In the genomic region with DNA sequence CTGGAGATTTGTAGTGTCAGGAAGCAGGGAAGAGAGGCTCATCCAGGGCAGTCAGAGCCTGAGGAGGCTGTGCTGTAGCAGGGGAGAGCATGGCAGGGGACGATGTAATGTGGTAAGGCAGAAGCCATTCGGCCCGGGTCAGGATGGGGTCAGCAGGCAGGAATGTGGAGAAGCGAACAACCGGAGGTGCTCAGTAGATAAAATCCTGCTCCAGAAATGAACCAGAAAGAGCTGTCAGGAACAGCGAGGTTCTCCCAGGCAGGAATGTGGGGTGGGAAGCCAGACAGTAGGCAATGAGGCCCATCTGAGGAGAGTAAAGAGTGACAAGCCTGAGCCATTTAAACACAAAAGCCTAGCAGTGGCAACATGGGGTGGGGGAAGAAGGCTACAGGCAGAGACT, we compare ENCODE assay signal across 10 mouse cellular contexts.
A peak's percentile ranks its signal among the peaks of the same experiment; 100 is the strongest.
DNase-seq lines count a peak whose midpoint lies in the region; ATAC-seq lines count a peak whose summit lies in the region.
"Had no signal": no experiment of that assay in that cellular context is flagged by ENCODE, and none has a peak within 500 bp of the region (broad histone marks: within the 10 kb centered on the region; RNA-seq: fewer than 3 reads in every experiment).

No protein-coding gene starts in this region.

- 14% methylated on average over 6 of the region's 6 CpGs for WGBS in embryonic facial prominence, embryonic 14.5 days
- WGBS in limb, embryonic 10.5 days: 5% methylated on average over 6 of the region's 6 CpGs
- 25% methylated on average over 6 of the region's 6 CpGs for WGBS in neural tube, embryonic 15.5 days

- ATAC-seq in embryonic facial prominence, embryonic 14.5 days (ENCODE audit: low read depth): no peak
- no peak for ATAC-seq in neural tube, embryonic 15.5 days (ENCODE audit: low FRiP score)

- H3K27me3 ChIP-seq in embryonic facial prominence, embryonic 14.5 days (replicated peaks; ENCODE audit: control insufficient read depth, insufficient read depth, low read length): no peaks in the 10 kb centered on the region
- no peaks in the 10 kb centered on the region for H3K27me3 ChIP-seq in limb, embryonic 10.5 days (ENCODE audit: low read depth, poor library complexity, severe bottlenecking)
- H3K27me3 ChIP-seq in neural tube, embryonic 15.5 days (replicated peaks): no peaks in the 10 kb centered on the region

- H3K4me1 ChIP-seq in embryonic facial prominence, embryonic 14.5 days (ENCODE audit: control insufficient read depth, insufficient read depth, low read length): peaks cover 53% of the 10 kb centered on the region
- peaks cover 90% of the 10 kb centered on the region for H3K4me1 ChIP-seq in limb, embryonic 10.5 days
- H3K4me1 ChIP-seq in neural tube, embryonic 15.5 days: peaks cover 58% of the 10 kb centered on the region

- no peak overlapping the region for H3K4me2 ChIP-seq in embryonic facial prominence, embryonic 14.5 days (ENCODE audit: low read depth, low read length)
- no peak overlapping the region for H3K4me2 ChIP-seq in neural tube, embryonic 15.5 days

- peak overlapping the region; percentile 23 for H3K27ac ChIP-seq in embryonic facial prominence, embryonic 14.5 days (replicated peaks; ENCODE audit: low read depth, low read length)
- H3K27ac ChIP-seq in limb, embryonic 10.5 days: peak overlapping the region; percentile 79
- peak overlapping the region; percentile 64 for H3K27ac ChIP-seq in neural tube, embryonic 15.5 days (replicated peaks)

- peak; percentile 57 to 75 for DNase-seq in kidney, postnatal 4 days
- DNase-seq in kidney, postnatal 36 days: no peak
- peak; percentile 71 for DNase-seq in embryonic facial prominence, embryonic 14.5 days (ENCODE audit: low spot score)
- no peak for DNase-seq in limb, embryonic 10.5 days (ENCODE audit: low spot score)
- no peak for DNase-seq in spleen, postnatal 4 days (ENCODE audit: low spot score in 2 of 2)
- DNase-seq in cerebellum, adult 9-10 months: no peak
- no peak for DNase-seq in gastrocnemius, postnatal 14 days
- DNase-seq: cerebellum, adult 18-20 months; spleen, adult 18-20 months had no signal

- H3K9me3 ChIP-seq in embryonic facial prominence, embryonic 14.5 days (ENCODE audit: control insufficient read depth, low read length): no peaks in the 10 kb centered on the region
- H3K9me3 ChIP-seq in limb, embryonic 10.5 days (replicated peaks): no peaks in the 10 kb centered on the region
- no peaks in the 10 kb centered on the region for H3K9me3 ChIP-seq in neural tube, embryonic 15.5 days (replicated peaks)

- H3K9ac ChIP-seq in embryonic facial prominence, embryonic 14.5 days (ENCODE audit: low read depth, low read length): no peak overlapping the region; the same call in 1 of the 2 replicates
- no peak overlapping the region for H3K9ac ChIP-seq in neural tube, embryonic 15.5 days (replicated peaks)

- no peak overlapping the region for H3K4me3 ChIP-seq in embryonic facial prominence, embryonic 14.5 days (ENCODE audit: low read depth, low read length)
- H3K4me3 ChIP-seq in limb, embryonic 10.5 days: peak overlapping the region; percentile 6; the same call in 1 of the 2 replicates
- no peak overlapping the region for H3K4me3 ChIP-seq in neural tube, embryonic 15.5 days (replicated peaks)

- intact Hi-C loops in gastrocnemius, postnatal 14 days (cut with DNase I; ENCODE audit: low total_unique reads): no loop called here

- H3K36me3 ChIP-seq in embryonic facial prominence, embryonic 14.5 days (ENCODE audit: control insufficient read depth, insufficient read depth, low read length): 0 out of 2 replicates have a peak, but pooled peaks cover 3% of the 10 kb centered on the region
- H3K36me3 ChIP-seq in limb, embryonic 10.5 days: peaks cover 27% of the 10 kb centered on the region
- no peaks in the 10 kb centered on the region for H3K36me3 ChIP-seq in neural tube, embryonic 15.5 days

Comparison
In these comparisons a context has a peak if more than half of its experiments do, and no peak if none do; other contexts are left out.
1. DNase-seq: peak in kidney, postnatal 4 days (2 of 2) and embryonic facial prominence, embryonic 14.5 days (single experiment); none in kidney, postnatal 36 days (0 of 2), limb, embryonic 10.5 days (single experiment), spleen, postnatal 4 days (0 of 2), cerebellum, adult 9-10 months (single experiment) and gastrocnemius, postnatal 14 days (single experiment).
2. H3K27ac ChIP-seq: peak in every context shown above with its lines; median percentile 79 in limb, embryonic 10.5 days; 64 in neural tube, embryonic 15.5 days; 23 in embryonic facial prominence, embryonic 14.5 days.